Mouse (Mus musculus): ENCODE measurements around the gene Pvr. TPM values are rescaled to one million over a fixed set of nuclear protein-coding genes. Genes with fewer than 3 reads are reported as not detected.

Pvr gene
- polyA plus RNA-seq, 1 experiment, result 0.02 TPM

DNA sequence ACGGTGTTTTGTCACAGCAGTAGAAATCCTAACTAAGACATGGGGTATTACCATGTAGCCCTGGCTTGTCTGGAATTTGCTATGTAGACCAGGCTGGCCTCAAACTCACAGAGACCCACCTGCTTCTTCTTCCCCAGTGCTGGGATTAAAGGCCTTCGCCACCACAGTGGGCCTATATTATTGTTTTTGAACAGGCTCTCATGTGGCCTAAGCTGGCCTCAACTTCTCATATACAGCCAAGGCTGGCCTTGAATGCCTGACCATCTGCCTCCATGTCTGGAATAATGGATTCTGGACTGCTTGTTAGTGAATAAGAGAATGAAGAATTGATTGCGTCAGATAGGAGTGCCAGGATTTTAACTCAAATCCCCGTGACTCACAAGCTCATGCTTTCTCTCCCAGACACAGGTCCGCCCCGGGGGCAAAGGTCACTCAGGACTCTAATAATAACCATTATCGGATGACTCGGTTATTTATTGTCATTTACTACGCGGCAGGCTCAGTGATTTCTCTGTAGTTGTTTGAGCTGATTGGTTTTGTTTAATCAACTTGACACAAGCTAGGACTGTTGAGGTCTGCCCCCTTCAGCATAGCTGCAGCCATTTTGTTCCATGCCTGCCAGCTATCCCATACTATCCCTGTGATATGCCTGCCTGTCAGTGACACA is 31.5 kb upstream of the Pvr start:
- Histone ChIP-seq H3K4me1 (ENCODE audit: control insufficient read depth) (no peaks in the 10 kb centered on the region), H3K9me3 (ENCODE audit: control insufficient read depth, low read length) (no peaks in the 10 kb centered on the region), H3K36me3 (ENCODE audit: control insufficient read depth) (no peaks in the 10 kb centered on the region), H3K27me3 (ENCODE audit: control insufficient read depth) (no peaks in the 10 kb centered on the region), H3K4me3 (replicated peaks) (no peak overlapping the region)
- TF ChIP-seq TAL1 (IDR thresholded peaks at IDR 0.05; ENCODE audit: low read length), result no peak
- TF ChIP-seq GATA1 (IDR thresholded peaks at IDR 0.05; ENCODE audit: low read length), result no peak

DNA sequence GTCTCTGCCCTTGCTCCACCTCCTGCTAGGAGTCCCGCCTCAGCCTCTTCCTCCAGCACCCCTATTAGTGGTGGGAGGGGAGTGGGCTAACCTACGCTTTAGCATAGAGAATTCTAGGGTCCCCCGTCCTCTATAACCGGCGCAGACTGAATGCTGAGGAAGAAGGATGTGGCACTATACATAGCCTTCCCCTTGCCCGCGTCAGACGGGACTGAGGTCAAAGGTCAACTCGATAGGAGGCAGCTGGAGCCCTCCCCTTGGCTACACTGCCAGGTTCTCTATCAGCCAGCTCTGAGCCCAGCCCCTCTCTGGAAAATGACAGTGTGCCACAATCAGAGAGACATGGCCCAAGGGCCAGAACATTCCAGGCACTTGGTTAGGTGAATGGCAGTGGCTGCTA is 29.6 kb upstream of the Pvr start, which contains the start of gene Igsf23:
Gene Igsf23, minus strand, starts transcription at position 168 of the 400 bp plus-strand sequence.
- Histone ChIP-seq H3K9me3 (ENCODE audit: control insufficient read depth, low read length) (no peaks in the 10 kb centered on the region), H3K36me3 (ENCODE audit: control insufficient read depth) (no peaks in the 10 kb centered on the region), H3K27me3 (ENCODE audit: control insufficient read depth) (no peaks in the 10 kb centered on the region), H3K4me1 (ENCODE audit: control insufficient read depth) (no peaks in the 10 kb centered on the region), H3K4me3 (replicated peaks) (no peak within 1 kb of the TSS)
- TF ChIP-seq TAL1 (IDR thresholded peaks at IDR 0.05; ENCODE audit: low read length) (no peak), GATA1 (IDR thresholded peaks at IDR 0.05; ENCODE audit: low read length) (no peak)

DNA sequence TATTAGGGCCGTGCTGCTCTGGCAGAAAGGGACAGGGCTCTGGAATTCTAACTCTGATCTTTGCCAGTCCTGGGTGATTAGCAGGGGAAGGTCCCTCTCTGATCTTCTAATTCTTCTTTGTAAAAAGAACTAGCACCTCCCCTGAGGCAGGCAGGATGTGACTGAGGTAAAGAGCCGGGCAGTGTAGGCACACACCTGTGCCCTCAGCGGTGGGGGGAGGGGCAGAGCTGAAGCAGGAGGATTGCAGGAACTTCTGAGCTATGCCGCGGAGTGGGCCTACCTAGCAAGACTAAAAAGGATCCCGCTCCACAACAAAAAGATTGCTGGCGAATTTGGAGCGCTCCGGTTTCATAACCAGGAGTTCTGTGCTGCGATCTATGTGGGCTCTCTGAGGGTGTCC is 29.0 kb upstream of the Pvr start:
- H3K9me3 ChIP-seq (ENCODE audit: control insufficient read depth, low read length), result no peaks in the 10 kb centered on the region

DNA sequence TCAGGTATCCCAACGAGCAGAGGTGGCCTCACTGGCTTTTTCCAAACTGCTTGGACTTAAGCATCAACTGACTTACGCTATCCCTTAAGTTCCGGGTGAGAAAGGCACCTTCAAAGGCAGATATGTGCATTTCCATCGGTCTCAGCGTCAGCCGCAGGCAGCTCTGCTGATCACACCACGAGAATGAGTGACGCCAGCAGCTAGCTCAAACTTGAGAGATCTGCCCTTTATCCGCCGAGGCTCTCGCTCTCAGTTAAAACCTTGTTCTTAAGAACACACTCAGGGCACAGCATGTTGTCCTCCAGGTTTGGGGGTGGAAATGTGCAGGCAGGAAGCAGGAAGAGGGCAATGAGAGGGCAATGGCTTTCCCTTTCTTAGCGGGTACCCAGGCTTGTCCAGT is 28.0 kb upstream of the Pvr start:
- no peak overlapping the region for H3K4me3 ChIP-seq (replicated peaks)
- H3K4me1 ChIP-seq (ENCODE audit: control insufficient read depth), result no peaks in the 10 kb centered on the region
- H3K9me3 ChIP-seq (ENCODE audit: control insufficient read depth, low read length), result no peaks in the 10 kb centered on the region
- TF ChIP-seq TAL1 (IDR thresholded peaks at IDR 0.05; ENCODE audit: low read length), result no peak
- H3K27me3 ChIP-seq (ENCODE audit: control insufficient read depth), result no peaks in the 10 kb centered on the region
- H3K36me3 ChIP-seq (ENCODE audit: control insufficient read depth), result no peaks in the 10 kb centered on the region

More for the DNA sequence above, 29.0 kb upstream of the Pvr start:
- Histone ChIP-seq H3K36me3 (ENCODE audit: control insufficient read depth) (no peaks in the 10 kb centered on the region), H3K4me3 (replicated peaks) (no peak overlapping the region), H3K27me3 (ENCODE audit: control insufficient read depth) (no peaks in the 10 kb centered on the region), H3K4me1 (ENCODE audit: control insufficient read depth) (no peaks in the 10 kb centered on the region)
- TF ChIP-seq TAL1 (IDR thresholded peaks at IDR 0.05; ENCODE audit: low read length), result no peak
- TF ChIP-seq GATA1 (IDR thresholded peaks at IDR 0.05; ENCODE audit: low read length), result no peak

DNA sequence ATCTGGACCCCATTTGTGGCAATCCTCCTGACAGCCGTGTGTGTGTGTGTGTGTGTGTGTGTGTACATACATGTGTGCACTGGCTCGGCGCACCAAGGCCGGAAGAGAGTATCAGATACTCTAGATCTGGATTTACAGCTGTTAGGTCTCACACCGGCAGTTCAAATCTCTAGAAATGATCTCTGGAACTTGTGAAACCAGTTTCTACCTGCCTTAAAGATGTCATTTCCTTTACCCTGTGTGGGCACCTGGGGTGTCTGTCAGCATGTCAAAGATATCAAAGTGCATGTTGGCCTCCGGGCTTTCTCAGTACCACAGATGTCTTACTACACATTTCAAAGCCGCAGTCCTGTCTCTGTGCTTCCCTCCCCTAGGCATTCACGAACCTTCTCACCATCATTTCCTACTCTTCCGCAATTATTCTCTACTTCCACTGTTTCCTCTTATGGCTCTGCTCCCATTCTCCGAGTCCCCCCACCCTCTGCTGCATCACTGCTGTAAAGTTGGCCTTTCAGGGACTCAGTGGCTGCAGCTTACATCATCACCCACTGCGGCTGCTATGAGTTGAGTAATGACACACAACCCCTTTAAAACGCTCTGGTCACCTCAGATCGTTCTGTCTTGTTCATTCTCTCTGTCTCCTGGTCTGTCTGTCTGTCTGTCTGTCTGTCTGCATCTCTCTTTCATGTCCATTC is 25.0 kb upstream of the Pvr start:
- no peak for TF ChIP-seq GATA1 (IDR thresholded peaks at IDR 0.05; ENCODE audit: low read length)
- TF ChIP-seq TAL1 (IDR thresholded peaks at IDR 0.05; ENCODE audit: low read length), result no peak
- Histone ChIP-seq H3K36me3 (ENCODE audit: control insufficient read depth) (no peaks in the 10 kb centered on the region), H3K27me3 (ENCODE audit: control insufficient read depth) (no peaks in the 10 kb centered on the region), H3K4me3 (replicated peaks) (no peak overlapping the region), H3K9me3 (ENCODE audit: control insufficient read depth, low read length) (no peaks in the 10 kb centered on the region), H3K4me1 (ENCODE audit: control insufficient read depth) (no peaks in the 10 kb centered on the region)

DNA sequence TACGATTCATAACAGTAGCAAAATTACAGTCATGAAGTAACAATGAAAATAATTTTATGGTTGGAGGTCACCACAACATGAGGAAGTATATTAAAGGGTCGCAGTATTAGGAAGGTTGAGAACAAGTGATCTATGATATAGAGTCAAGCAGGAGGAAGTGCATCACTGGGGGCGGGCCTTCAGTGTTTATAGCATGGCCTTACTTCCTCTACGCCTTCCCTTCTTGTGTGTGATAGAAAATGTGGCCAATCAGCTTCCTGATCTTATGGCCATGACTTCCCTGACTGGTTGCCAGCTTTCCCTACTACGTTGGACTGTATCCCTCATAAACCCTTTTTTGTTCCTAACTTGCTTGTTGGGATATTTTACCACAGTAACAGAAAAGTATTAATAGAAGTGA is 24.2 kb upstream of the Pvr start:
- no peaks in the 10 kb centered on the region for H3K27me3 ChIP-seq (ENCODE audit: control insufficient read depth)
- H3K4me3 ChIP-seq (replicated peaks), result no peak overlapping the region
- no peaks in the 10 kb centered on the region for H3K36me3 ChIP-seq (ENCODE audit: control insufficient read depth)
- no peaks in the 10 kb centered on the region for H3K4me1 ChIP-seq (ENCODE audit: control insufficient read depth)
- H3K9me3 ChIP-seq (ENCODE audit: control insufficient read depth, low read length), result no peaks in the 10 kb centered on the region
- TF ChIP-seq TAL1 (IDR thresholded peaks at IDR 0.05; ENCODE audit: low read length), result no peak
- no peak for TF ChIP-seq GATA1 (IDR thresholded peaks at IDR 0.05; ENCODE audit: low read length)

DNA sequence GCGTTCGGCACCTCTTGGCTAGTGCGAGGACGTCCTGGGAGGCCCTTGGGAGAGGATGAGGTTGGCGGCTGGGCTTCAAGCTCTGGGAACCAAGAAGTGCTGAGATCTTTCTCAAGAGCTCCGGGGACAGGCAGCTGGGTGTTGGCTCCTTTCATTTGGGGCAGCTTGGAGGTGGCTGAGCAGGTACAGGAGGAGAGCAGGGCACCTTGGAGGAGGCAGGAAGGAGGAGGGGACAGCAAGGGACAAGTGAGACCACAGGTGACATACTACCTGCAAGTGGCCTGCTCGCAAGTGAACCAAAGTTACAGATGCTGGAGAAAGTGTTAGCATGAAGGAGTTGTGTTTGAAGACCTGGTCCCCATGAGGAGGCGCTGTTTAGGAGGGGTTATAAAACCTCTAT is 23.7 kb upstream of the Pvr start:
- Histone ChIP-seq H3K27me3 (ENCODE audit: control insufficient read depth) (no peaks in the 10 kb centered on the region), H3K4me3 (replicated peaks) (no peak overlapping the region), H3K9me3 (ENCODE audit: control insufficient read depth, low read length) (no peaks in the 10 kb centered on the region), H3K4me1 (ENCODE audit: control insufficient read depth) (no peaks in the 10 kb centered on the region), H3K36me3 (ENCODE audit: control insufficient read depth) (no peaks in the 10 kb centered on the region)
- no peak for TF ChIP-seq GATA1 (IDR thresholded peaks at IDR 0.05; ENCODE audit: low read length)
- TF ChIP-seq TAL1 (IDR thresholded peaks at IDR 0.05; ENCODE audit: low read length), result no peak

DNA sequence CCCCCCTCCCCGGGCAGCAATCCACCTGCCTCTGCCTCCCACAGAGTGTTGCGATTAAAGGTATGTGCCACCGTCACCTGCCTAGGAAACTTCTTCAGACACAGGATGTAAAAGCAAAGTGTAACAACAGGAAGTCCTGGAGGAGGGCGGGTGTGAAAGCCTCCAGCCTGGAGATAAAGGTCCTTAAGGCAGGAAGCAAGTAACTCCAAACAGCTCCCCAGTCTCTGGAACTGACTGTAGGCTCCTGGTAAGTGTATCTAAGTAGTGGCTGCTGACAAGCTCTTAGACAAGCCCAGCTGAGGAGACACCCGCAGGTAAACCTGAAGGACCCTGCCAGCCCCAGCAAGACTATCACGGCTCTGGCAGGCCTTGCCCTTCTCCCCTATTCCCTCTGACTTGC is 19.3 kb upstream of the Pvr start:
- Histone ChIP-seq H3K27me3 (ENCODE audit: control insufficient read depth) (no peaks in the 10 kb centered on the region), H3K4me1 (ENCODE audit: control insufficient read depth) (no peaks in the 10 kb centered on the region), H3K9me3 (ENCODE audit: control insufficient read depth, low read length) (no peaks in the 10 kb centered on the region), H3K36me3 (ENCODE audit: control insufficient read depth) (no peaks in the 10 kb centered on the region), H3K4me3 (replicated peaks) (no peak overlapping the region)
- TF ChIP-seq TAL1 (IDR thresholded peaks at IDR 0.05; ENCODE audit: low read length) (no peak), GATA1 (IDR thresholded peaks at IDR 0.05; ENCODE audit: low read length) (no peak)

DNA sequence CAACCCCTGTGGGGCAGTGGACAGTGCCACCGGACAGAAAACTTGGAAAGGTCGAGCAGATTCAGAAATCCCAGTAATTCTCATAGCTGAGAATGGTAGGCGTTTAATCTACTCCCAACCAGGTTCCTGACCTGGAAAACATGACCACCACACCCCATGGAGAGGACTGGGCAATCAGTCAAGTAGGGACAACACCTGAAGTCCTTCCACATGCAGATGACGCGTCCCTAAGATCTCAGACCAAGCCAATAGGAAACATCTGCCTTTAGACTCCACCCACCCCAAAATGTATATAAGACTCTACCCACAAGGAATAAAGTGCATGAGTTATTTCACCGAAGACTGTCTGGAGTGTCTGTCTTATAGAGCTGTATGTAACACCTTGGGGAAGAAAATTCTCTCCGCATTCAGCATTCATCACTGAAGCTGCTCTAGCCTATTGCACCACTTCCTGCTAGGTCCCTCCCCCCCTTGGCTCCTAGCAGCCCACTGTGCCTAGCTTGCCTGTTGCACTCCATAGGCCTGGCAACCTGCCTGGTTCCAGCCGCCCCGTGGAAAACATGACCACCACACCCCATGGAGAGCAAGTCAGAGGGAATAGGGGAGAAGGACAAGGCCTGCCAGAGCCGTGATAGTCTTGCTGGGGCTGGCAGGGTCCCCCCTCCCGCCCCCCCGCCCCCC is 18.7 kb upstream of the Pvr start:
- H3K4me1 ChIP-seq (ENCODE audit: control insufficient read depth), result no peaks in the 10 kb centered on the region
- no peaks in the 10 kb centered on the region for H3K9me3 ChIP-seq (ENCODE audit: control insufficient read depth, low read length)
- TF ChIP-seq TAL1 (IDR thresholded peaks at IDR 0.05; ENCODE audit: low read length) (no peak), GATA1 (IDR thresholded peaks at IDR 0.05; ENCODE audit: low read length) (no peak)
- H3K36me3 ChIP-seq (ENCODE audit: control insufficient read depth), result no peaks in the 10 kb centered on the region
- H3K4me3 ChIP-seq (replicated peaks), result no peak overlapping the region
- H3K27me3 ChIP-seq (ENCODE audit: control insufficient read depth), result no peaks in the 10 kb centered on the region

All from erythroblast, embryonic 14.5 days (primary cell).